Mouse (Mus musculus): ENCODE data around the gene Tcp11l1. TPM values are rescaled to one million over a fixed set of nuclear protein-coding genes. Genes with fewer than 3 reads are reported as not detected.
A peak's percentile ranks its signal among the peaks of the same experiment; 100 is the strongest.

The Tcp11l1 gene
- polyA plus RNA-seq, 1 experiment from 2014 or later = 76.3 TPM

- no peak overlapping the region for H3K4me3 ChIP-seq
Measured at GRCm38 (mm10) chr2:104736241-104736640, 24.3 kb upstream of the Tcp11l1 start.

GRCm38 (mm10) chr2:104732562-104733256 lies 20.7 kb upstream of the Tcp11l1 start:
- H3K27me3 ChIP-seq (replicated peaks) = no peaks in the 10 kb centered on the region
- H3K36me3 ChIP-seq = no peaks in the 10 kb centered on the region
- H3K4me1 ChIP-seq = no peaks in the 10 kb centered on the region
- 85% methylated on average over 7 of the region's 7 CpGs for WGBS
- H3K27ac ChIP-seq = no peak overlapping the region
- no peak for ATAC-seq (ENCODE audit: low FRiP score, low read depth)
- H3K4me2 ChIP-seq (replicated peaks) = no peak overlapping the region
- no peak overlapping the region for H3K9ac ChIP-seq
- H3K4me3 ChIP-seq = no peak overlapping the region
- H3K9me3 ChIP-seq = no peaks in the 10 kb centered on the region

More at GRCm38 (mm10) chr2:104736241-104736640, 24.3 kb upstream of the Tcp11l1 start:
- H3K4me2 ChIP-seq (replicated peaks) = no peak overlapping the region
- no peak for ATAC-seq (ENCODE audit: low FRiP score, low read depth)
- no peaks in the 10 kb centered on the region for H3K36me3 ChIP-seq
- H3K27me3 ChIP-seq (replicated peaks) = peaks cover 4% of the 10 kb centered on the region
- H3K9ac ChIP-seq = no peak overlapping the region
- no peaks in the 10 kb centered on the region for H3K4me1 ChIP-seq
- H3K9me3 ChIP-seq = no peaks in the 10 kb centered on the region
- 78% methylated on average over 7 of the region's 7 CpGs for WGBS
- no peak overlapping the region for H3K27ac ChIP-seq

GRCm38 (mm10) chr2:104732033-104732444 lies 20.1 kb upstream of the Tcp11l1 start:
- H3K4me2 ChIP-seq (replicated peaks) = no peak overlapping the region
- 82% methylated on average over 9 of the region's 9 CpGs for WGBS
- H3K4me3 ChIP-seq = no peak overlapping the region
- no peak for ATAC-seq (ENCODE audit: low FRiP score, low read depth)
- H3K4me1 ChIP-seq = no peaks in the 10 kb centered on the region
- H3K9me3 ChIP-seq = no peaks in the 10 kb centered on the region
- H3K36me3 ChIP-seq = no peaks in the 10 kb centered on the region
- H3K27me3 ChIP-seq (replicated peaks) = no peaks in the 10 kb centered on the region
- no peak overlapping the region for H3K9ac ChIP-seq
- no peak overlapping the region for H3K27ac ChIP-seq

DNA sequence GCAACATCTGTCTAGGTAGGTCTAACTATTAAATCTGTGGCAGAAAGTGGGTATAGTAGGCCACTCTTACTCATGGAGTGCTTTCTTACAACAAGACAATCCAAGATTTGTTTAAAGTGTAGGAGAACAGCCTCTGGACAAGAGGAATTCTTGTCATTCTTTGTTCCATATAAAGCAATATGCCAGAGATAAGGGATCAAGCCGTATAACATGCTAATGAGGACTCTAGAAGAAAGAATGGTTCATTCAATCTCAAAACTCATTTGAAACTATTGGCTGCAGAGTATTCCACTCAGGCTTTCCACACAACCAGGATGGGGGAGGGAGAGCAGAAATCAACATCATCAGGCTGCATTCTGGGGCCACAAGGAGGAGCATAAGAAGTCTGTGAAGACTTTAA lies 15.4 kb upstream of the Tcp11l1 start:
- no peak for ATAC-seq (ENCODE audit: low FRiP score, low read depth)
- H3K36me3 ChIP-seq = no peaks in the 10 kb centered on the region
- 68% methylated on average over 1 of the region's 1 CpGs for WGBS
- no peak overlapping the region for H3K9ac ChIP-seq
- H3K4me2 ChIP-seq (replicated peaks) = no peak overlapping the region
- no peak overlapping the region for H3K4me3 ChIP-seq
- no peak overlapping the region for H3K27ac ChIP-seq
- H3K4me1 ChIP-seq = no peaks in the 10 kb centered on the region
- H3K27me3 ChIP-seq (replicated peaks) = no peaks in the 10 kb centered on the region
- no peaks in the 10 kb centered on the region for H3K9me3 ChIP-seq

- Histone ChIP-seq H3K4me1 (no peaks in the 10 kb centered on the region), H3K9ac (no peak overlapping the region), H3K27ac (no peak overlapping the region), H3K4me3 (no peak overlapping the region), H3K27me3 (replicated peaks) (no peaks in the 10 kb centered on the region), H3K36me3 (no peaks in the 10 kb centered on the region), H3K9me3 (no peaks in the 10 kb centered on the region), H3K4me2 (replicated peaks) (no peak overlapping the region)
- ATAC-seq (ENCODE audit: low FRiP score, low read depth) = no peak
- WGBS = 60% methylated on average over 3 of the region's 3 CpGs
Measured at GRCm38 (mm10) chr2:104722021-104722420, 10.1 kb upstream of the Tcp11l1 start.

DNA sequence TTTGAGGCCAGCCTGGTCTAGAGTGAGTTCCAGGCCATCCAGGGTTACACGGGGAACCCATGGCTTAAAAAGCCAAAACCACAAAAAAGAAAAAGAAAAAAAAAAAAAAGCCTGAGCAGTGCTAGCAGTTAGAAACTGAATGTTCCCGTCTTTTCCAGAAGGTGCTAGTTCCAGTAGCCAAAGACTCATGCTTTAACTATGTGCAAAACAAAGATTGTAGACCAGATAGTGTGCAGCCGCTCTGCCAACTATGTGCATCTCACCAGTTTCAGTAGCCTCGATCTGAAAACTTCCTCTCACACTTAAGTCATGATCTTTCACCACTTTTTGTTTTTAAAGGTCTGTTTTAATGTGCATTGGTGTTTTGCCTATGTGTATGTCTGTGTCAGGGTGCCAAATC lies 5.9 kb upstream of the Tcp11l1 start:
- H3K36me3 ChIP-seq = no peaks in the 10 kb centered on the region
- H3K4me2 ChIP-seq (replicated peaks) = no peak overlapping the region
- 90% methylated on average over 4 of the region's 4 CpGs for WGBS
- no peak overlapping the region for H3K27ac ChIP-seq
- H3K4me1 ChIP-seq = no peaks in the 10 kb centered on the region
- no peak overlapping the region for H3K4me3 ChIP-seq
- no peak overlapping the region for H3K9ac ChIP-seq
- no peak for ATAC-seq (ENCODE audit: low FRiP score, low read depth)
- H3K27me3 ChIP-seq (replicated peaks) = no peaks in the 10 kb centered on the region
- no peaks in the 10 kb centered on the region for H3K9me3 ChIP-seq

DNA sequence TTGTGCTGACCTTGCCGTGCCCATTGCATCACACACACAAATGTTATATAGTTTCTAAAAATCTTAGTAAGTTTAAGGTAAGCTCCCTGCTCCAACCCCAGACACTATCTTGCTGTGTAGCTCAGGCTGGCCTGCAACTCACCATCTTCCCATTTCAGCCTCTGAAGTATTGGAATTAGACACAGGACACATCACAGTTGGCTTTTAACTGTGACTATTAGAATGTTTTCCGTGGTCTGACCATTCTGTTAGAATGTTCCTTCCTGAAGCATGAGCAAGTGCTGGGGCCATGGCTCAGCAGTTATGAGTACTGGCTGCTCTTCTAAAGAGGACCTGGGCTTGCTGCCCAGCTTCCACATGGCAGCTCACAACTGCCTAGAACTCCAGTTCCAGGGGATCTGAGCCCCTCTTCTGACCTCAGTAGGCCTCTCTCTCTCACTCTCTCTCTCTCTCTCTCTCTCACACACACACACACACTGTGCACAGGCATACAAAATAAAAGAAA lies 5.3 kb upstream of the Tcp11l1 start:
- H3K9ac ChIP-seq = no peak overlapping the region
- no peaks in the 10 kb centered on the region for H3K9me3 ChIP-seq
- H3K4me2 ChIP-seq (replicated peaks) = no peak overlapping the region
- H3K4me3 ChIP-seq = no peak overlapping the region
- no peak for ATAC-seq (ENCODE audit: low FRiP score, low read depth)
- H3K27me3 ChIP-seq (replicated peaks) = no peaks in the 10 kb centered on the region
- no peaks in the 10 kb centered on the region for H3K4me1 ChIP-seq
- H3K36me3 ChIP-seq = no peaks in the 10 kb centered on the region
- WGBS = 94% methylated on average over 2 of the region's 2 CpGs
- no peak overlapping the region for H3K27ac ChIP-seq

- 88% methylated on average over 4 of the region's 4 CpGs for WGBS
Measured at GRCm38 (mm10) chr2:104716279-104716678, 4.3 kb upstream of the Tcp11l1 start, which contains the start of gene Pin1rt1. TSS of gene Pin1rt1 (minus strand) at chr2:104716379.

GRCm38 (mm10) chr2:104714254-104714691 lies 2.3 kb upstream of the Tcp11l1 start:
- 31% methylated on average over 15 of the region's 15 CpGs for WGBS
- ATAC-seq (ENCODE audit: low FRiP score, low read depth) = no peak
- no peaks in the 10 kb centered on the region for H3K9me3 ChIP-seq

More at GRCm38 (mm10) chr2:104716279-104716678, 4.3 kb upstream of the Tcp11l1 start, which contains the start of gene Pin1rt1:
- Histone ChIP-seq H3K4me2 (replicated peaks) (no peak within 1 kb of the TSS), H3K27me3 (replicated peaks) (no peaks in the 10 kb centered on the region), H3K4me3 (no peak within 1 kb of the TSS), H3K9ac (no peak within 1 kb of the TSS), H3K9me3 (no peaks in the 10 kb centered on the region), H3K27ac (no peak within 1 kb of the TSS), H3K4me1 (peaks cover under 1% of the 10 kb centered on the region; the same call in 1 of the 2 replicates), H3K36me3 (no peaks in the 10 kb centered on the region)
- no peak for ATAC-seq (ENCODE audit: low FRiP score, low read depth)

DNA sequence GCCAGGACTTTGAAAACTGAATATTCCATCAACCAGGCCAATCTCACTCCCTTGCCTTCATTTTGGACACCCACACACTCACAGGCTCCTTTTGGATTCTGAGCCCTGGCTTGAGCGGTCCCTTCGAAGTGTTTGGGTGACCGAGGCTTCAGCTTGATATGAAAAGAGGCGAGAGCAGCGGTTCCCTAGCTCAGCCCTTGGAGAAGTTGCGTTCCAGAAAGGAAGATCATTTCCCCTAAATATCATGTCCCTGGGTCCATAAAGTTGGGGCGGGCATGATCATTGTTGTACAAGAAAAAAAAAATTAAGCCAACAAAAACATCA lies 479 bp upstream of the Tcp11l1 start:
- ATAC-seq (ENCODE audit: low FRiP score, low read depth) = peak; percentile 34
- H3K36me3 ChIP-seq = no peaks in the 10 kb centered on the region
- peaks cover 13% of the 10 kb centered on the region for H3K4me1 ChIP-seq
- no peaks in the 10 kb centered on the region for H3K9me3 ChIP-seq
- no peaks in the 10 kb centered on the region for H3K27me3 ChIP-seq (replicated peaks)
- peak overlapping the region; percentile 93 for H3K9ac ChIP-seq
- peak overlapping the region; percentile 84 for H3K4me3 ChIP-seq
- H3K27ac ChIP-seq = peak overlapping the region; percentile 81; the same call in 1 of the 2 replicates
- WGBS = 2% methylated on average over 7 of the region's 7 CpGs
- peak overlapping the region; percentile 65 for H3K4me2 ChIP-seq (replicated peaks)

More at GRCm38 (mm10) chr2:104714254-104714691, 2.3 kb upstream of the Tcp11l1 start:
- Histone ChIP-seq H3K9ac (no peak overlapping the region), H3K4me3 (no peak overlapping the region), H3K4me1 (peaks cover 13% of the 10 kb centered on the region), H3K4me2 (replicated peaks) (no peak overlapping the region; the same call in 1 of the 2 replicates), H3K27me3 (replicated peaks) (no peaks in the 10 kb centered on the region), H3K36me3 (no peaks in the 10 kb centered on the region), H3K27ac (no peak overlapping the region)

DNA sequence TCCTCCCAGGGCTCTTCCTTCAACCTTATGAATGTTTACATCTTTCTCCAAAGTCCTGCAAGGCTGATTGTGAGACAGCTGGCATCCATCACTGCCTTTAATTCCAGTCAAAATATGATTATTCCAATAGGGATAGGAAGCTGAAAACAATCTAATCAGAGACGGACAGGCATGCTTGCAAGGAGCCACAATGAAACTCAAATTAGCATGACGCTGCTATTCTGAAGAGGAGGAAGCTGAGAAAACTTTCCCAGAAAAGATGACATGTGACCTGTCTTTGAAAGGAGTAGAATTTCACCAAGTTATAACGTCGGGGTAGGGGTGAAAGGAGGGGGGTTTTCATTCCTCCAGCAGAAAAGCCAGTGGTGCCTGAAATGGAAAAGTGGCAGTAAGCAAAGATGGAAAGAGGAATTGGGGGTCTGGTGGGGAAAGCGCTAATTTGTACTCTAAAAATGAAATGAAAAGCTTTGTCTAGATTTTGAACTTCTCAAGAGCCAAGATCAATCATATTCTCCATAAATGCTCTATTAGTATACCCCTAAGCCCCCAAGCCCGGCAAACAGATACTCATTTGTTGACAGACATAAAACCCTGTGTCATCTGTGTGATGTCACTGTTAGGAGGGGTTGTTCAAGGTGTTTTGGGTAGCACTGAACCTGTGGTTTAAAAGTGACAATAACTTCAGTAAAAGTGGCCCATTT lies 1.1 kb downstream of the Tcp11l1 start:
- Histone ChIP-seq H3K27ac (no peak overlapping the region), H3K4me2 (replicated peaks) (peak overlapping the region; percentile 65), H3K4me3 (peak overlapping the region; percentile 84), H3K36me3 (peaks cover 6% of the 10 kb centered on the region; the same call in 1 of the 2 replicates), H3K27me3 (replicated peaks) (no peaks in the 10 kb centered on the region), H3K9ac (no peak overlapping the region; the same call in 1 of the 2 replicates), H3K9me3 (no peaks in the 10 kb centered on the region), H3K4me1 (peaks cover 13% of the 10 kb centered on the region)
- WGBS = 21% methylated on average over 6 of the region's 6 CpGs
- peak; percentile 15 for ATAC-seq (ENCODE audit: low FRiP score, low read depth)

GRCm38 (mm10) chr2:104709786-104710337 lies 2.1 kb downstream of the Tcp11l1 start:
- peaks cover 14% of the 10 kb centered on the region for H3K36me3 ChIP-seq
- no peak overlapping the region for H3K4me2 ChIP-seq (replicated peaks)
- no peaks in the 10 kb centered on the region for H3K27me3 ChIP-seq (replicated peaks)
- H3K27ac ChIP-seq = no peak overlapping the region
- peaks cover 13% of the 10 kb centered on the region for H3K4me1 ChIP-seq
- no peak overlapping the region for H3K9ac ChIP-seq
- H3K9me3 ChIP-seq = no peaks in the 10 kb centered on the region
- ATAC-seq (ENCODE audit: low FRiP score, low read depth) = no peak
- H3K4me3 ChIP-seq = no peak overlapping the region
- WGBS = 69% methylated on average over 6 of the region's 6 CpGs
